Comparison of ENCODE assay signal across 11 mouse cellular contexts in the genomic region with DNA sequence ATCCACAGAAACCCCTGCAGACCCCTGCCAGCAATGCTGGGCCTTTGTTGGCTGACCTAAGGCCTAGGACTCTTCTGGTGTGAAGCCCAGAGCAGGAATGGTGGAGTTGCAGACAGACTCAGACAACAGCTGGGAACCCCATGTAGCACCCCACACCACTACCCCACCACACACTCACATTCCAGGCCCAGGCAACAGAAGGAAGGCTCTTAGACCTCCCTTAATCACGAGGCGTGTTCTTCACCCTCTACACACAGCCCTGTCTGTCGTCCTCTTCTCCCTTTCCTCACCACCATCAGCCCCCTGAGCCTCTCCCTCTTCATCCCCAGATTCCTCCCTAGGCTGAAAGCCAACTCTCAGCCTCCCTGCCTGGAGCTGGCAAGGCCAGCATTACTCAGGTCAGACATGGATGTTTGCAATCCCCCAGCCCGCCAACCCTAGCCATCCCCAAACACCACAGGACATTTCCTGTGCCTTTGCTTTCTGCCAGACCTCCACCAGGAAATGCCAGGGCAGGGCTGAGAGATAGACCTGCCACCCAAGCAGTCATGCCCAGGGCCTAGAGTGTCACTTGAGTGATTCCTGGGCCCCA. TPM values are rescaled to one million over a fixed set of nuclear protein-coding genes. Genes with fewer than 3 reads are reported as not detected.
A peak's percentile ranks its signal among the peaks of the same experiment; 100 is the strongest.
DNase-seq lines count a peak whose midpoint lies in the region; ATAC-seq and TF ChIP-seq lines count a peak whose summit lies in the region.
"Had no signal": no experiment of that assay in that cellular context is flagged by ENCODE, and none has a peak within 500 bp of the region (broad histone marks: within the 10 kb centered on the region; RNA-seq: fewer than 3 reads in every experiment).

No protein-coding gene starts in this region.

- no peaks in the 10 kb centered on the region; the same call in 1 of the 2 replicates for H3K36me3 ChIP-seq in kidney, adult 2 months (ENCODE audit: control insufficient read depth, insufficient read depth, low read length)
- H3K36me3 ChIP-seq in embryonic facial prominence, embryonic 12.5 days = peaks cover 55% of the 10 kb centered on the region
- peaks cover 36% of the 10 kb centered on the region for H3K36me3 ChIP-seq in heart, embryonic 12.5 days
- peaks cover 22% of the 10 kb centered on the region for H3K36me3 ChIP-seq in lung, postnatal 0 days (ENCODE audit: insufficient read depth, low read length)

- H3K9me3 ChIP-seq in embryonic facial prominence, embryonic 12.5 days = no peaks in the 10 kb centered on the region
- no peaks in the 10 kb centered on the region for H3K9me3 ChIP-seq in heart, embryonic 12.5 days (replicated peaks)
- H3K9me3 ChIP-seq in lung, postnatal 0 days (ENCODE audit: low read length) = no peaks in the 10 kb centered on the region
- H3K9me3 ChIP-seq: neural tube, embryonic 12.5 days had no signal

- TF ChIP-seq POLR2A in kidney, adult 2 months (IDR thresholded peaks at IDR 0.05; ENCODE audit: low read depth, low read length) = no peak

- peak; percentile 39 to 54 for DNase-seq in kidney, postnatal 4 days
- DNase-seq in kidney, adult 2 months = no peak
- DNase-seq in lung, postnatal 0 days (ENCODE audit: low spot score) = peak; percentile 87
- no peak for DNase-seq in frontal cortex, postnatal 10 days (ENCODE audit: low spot score in 2 of 2)
- DNase-seq: kidney, adult 8-10 months; layer of hippocampus, postnatal 36 days; thymus, postnatal 25 days had no signal

- no peak overlapping the region for H3K27ac ChIP-seq in kidney, adult 2 months (ENCODE audit: insufficient read depth, low read depth, low read length)
- peak overlapping the region; percentile 67 for H3K27ac ChIP-seq in embryonic facial prominence, embryonic 12.5 days
- peak overlapping the region; percentile 55 for H3K27ac ChIP-seq in heart, embryonic 12.5 days (ENCODE audit: poor library complexity, severe bottlenecking)
- H3K27ac ChIP-seq in lung, postnatal 0 days (ENCODE audit: low read length) = peak overlapping the region; percentile 62
- H3K27ac ChIP-seq: neural tube, embryonic 12.5 days had no signal

- peaks cover 14% of the 10 kb centered on the region; the same call in 1 of the 2 replicates for H3K4me1 ChIP-seq in kidney, adult 2 months (ENCODE audit: control insufficient read depth, insufficient read depth, low read length)
- peaks cover 31% of the 10 kb centered on the region for H3K4me1 ChIP-seq in embryonic facial prominence, embryonic 12.5 days
- H3K4me1 ChIP-seq in heart, embryonic 12.5 days (replicated peaks) = peaks cover 49% of the 10 kb centered on the region
- H3K4me1 ChIP-seq in lung, postnatal 0 days (ENCODE audit: insufficient read depth, low read depth, low read length) = peaks cover 16% of the 10 kb centered on the region; the same call in 1 of the 2 replicates

- no peak overlapping the region for H3K9ac ChIP-seq in embryonic facial prominence, embryonic 12.5 days
- H3K9ac ChIP-seq in heart, embryonic 12.5 days = 0 out of 2 replicates have a peak overlapping the region, but pooled peaks have one; percentile 23
- H3K9ac ChIP-seq in lung, postnatal 0 days (replicated peaks; ENCODE audit: low read depth) = no peak overlapping the region
- H3K9ac ChIP-seq: neural tube, embryonic 12.5 days had no signal

- TF ChIP-seq CTCF in kidney, adult 2 months (conservative IDR thresholded peaks at IDR 0.05; ENCODE audit: insufficient read depth, insufficient read length, low read depth, low read length) = no peak
- TF ChIP-seq CTCF in lung, postnatal 0 days (IDR thresholded peaks at IDR 0.05) = no peak

- H3K27me3 ChIP-seq in kidney, adult 2 months (replicated peaks; ENCODE audit: control insufficient read depth, insufficient read depth, low read length) = no peaks in the 10 kb centered on the region
- peaks cover 36% of the 10 kb centered on the region for H3K27me3 ChIP-seq in embryonic facial prominence, embryonic 12.5 days
- peaks cover 37% of the 10 kb centered on the region for H3K27me3 ChIP-seq in heart, embryonic 12.5 days (replicated peaks)
- peaks cover 4% of the 10 kb centered on the region; the same call in 1 of the 2 replicates for H3K27me3 ChIP-seq in lung, postnatal 0 days (replicated peaks; ENCODE audit: insufficient read depth, low read length)

- H3K4me3 ChIP-seq in kidney, adult 2 months (ENCODE audit: insufficient read depth, low read depth, low read length) = no peak overlapping the region
- no peak overlapping the region for H3K4me3 ChIP-seq in embryonic facial prominence, embryonic 12.5 days
- no peak overlapping the region for H3K4me3 ChIP-seq in heart, embryonic 12.5 days
- H3K4me3 ChIP-seq in lung, postnatal 0 days (ENCODE audit: low read depth, low read length) = no peak overlapping the region
- H3K4me3 ChIP-seq: neural tube, embryonic 12.5 days had no signal

- no peak; the same call in 1 of the 2 replicates for TF ChIP-seq EP300 in lung, postnatal 0 days (IDR thresholded peaks at IDR 0.05)

- no peak for ATAC-seq in embryonic facial prominence, embryonic 12.5 days (ENCODE audit: insufficient number of reproducible peaks, insufficient read depth, low FRiP score, low TSS enrichment)
- no peak for ATAC-seq in heart, embryonic 12.5 days (ENCODE audit: insufficient number of reproducible peaks, low FRiP score)
- ATAC-seq in lung, postnatal 0 days = peak; percentile 79
- ATAC-seq in monocyte, adult 5-6 weeks (replicated peaks; ENCODE audit: insufficient number of reproducible peaks, low FRiP score, low TSS enrichment, poor library complexity, severe bottlenecking) = no peak

- 72% methylated on average over 4 of the region's 4 CpGs for WGBS in kidney, adult 2 months
- WGBS in embryonic facial prominence, embryonic 12.5 days = 59% methylated on average over 4 of the region's 4 CpGs
- 42% methylated on average over 4 of the region's 4 CpGs for WGBS in heart, embryonic 12.5 days
- 35% methylated on average over 4 of the region's 4 CpGs for WGBS in lung, postnatal 0 days

- no peak overlapping the region for H3K4me2 ChIP-seq in embryonic facial prominence, embryonic 12.5 days (replicated peaks)
- no peak overlapping the region for H3K4me2 ChIP-seq in heart, embryonic 12.5 days
- no peak overlapping the region for H3K4me2 ChIP-seq in lung, postnatal 0 days (replicated peaks; ENCODE audit: low read depth, low read length)
- H3K4me2 ChIP-seq: neural tube, embryonic 12.5 days had no signal

RNA-seq across cellular contexts. Expression of a gene that starts 7.8 kb away (rescaled TPM):
- polyA plus RNA-seq in kidney, adult 2 months (2012; rRNA removed) = 8.6 and 12.6 TPM in 2 replicates
- polyA plus RNA-seq in embryonic facial prominence, embryonic 12.5 days (2016; fragmentation: Nextera tagmentation; extraction: Ambion mirVana) = 39.2 and 44.8 TPM in 2 replicates
- polyA plus RNA-seq in heart, embryonic 12.5 days (2016; fragmentation: Nextera tagmentation; extraction: Ambion mirVana) = 13.3 and 13.8 TPM in 2 replicates
- 9.9 and 13.4 TPM in 2 replicates for polyA plus RNA-seq in lung, postnatal 0 days (2015; fragmentation: Nextera tagmentation; extraction: Ambion mirVana)
- total RNA-seq in monocyte, adult 5-6 weeks (2017) = 0.11 to 0.95 TPM (median 0.78 TPM) in 3 replicates

RNA-seq across cellular contexts. Expression of a gene that starts 17.1 kb away (rescaled TPM):
- 18.6 and 33.7 TPM in 2 replicates for polyA plus RNA-seq in kidney, adult 2 months (2012; rRNA removed)
- 30.0 and 31.5 TPM in 2 replicates for polyA plus RNA-seq in embryonic facial prominence, embryonic 12.5 days (2016; fragmentation: Nextera tagmentation; extraction: Ambion mirVana)
- 19.4 and 20.5 TPM in 2 replicates for polyA plus RNA-seq in heart, embryonic 12.5 days (2016; fragmentation: Nextera tagmentation; extraction: Ambion mirVana)
- 19.7 and 22.0 TPM in 2 replicates for polyA plus RNA-seq in lung, postnatal 0 days (2015; fragmentation: Nextera tagmentation; extraction: Ambion mirVana)
- 8.5 to 15.8 TPM (median 9.5 TPM) in 3 replicates for total RNA-seq in monocyte, adult 5-6 weeks (2017)

RNA-seq across cellular contexts. Expression of a gene that starts 29.5 kb away (rescaled TPM):
- 40.2 and 46.7 TPM in 2 replicates for polyA plus RNA-seq in kidney, adult 2 months (2012; rRNA removed)
- 22.6 and 23.3 TPM in 2 replicates for polyA plus RNA-seq in embryonic facial prominence, embryonic 12.5 days (2016; fragmentation: Nextera tagmentation; extraction: Ambion mirVana)
- 23.3 and 23.5 TPM in 2 replicates for polyA plus RNA-seq in heart, embryonic 12.5 days (2016; fragmentation: Nextera tagmentation; extraction: Ambion mirVana)
- polyA plus RNA-seq in lung, postnatal 0 days (2015; fragmentation: Nextera tagmentation; extraction: Ambion mirVana) = 11.3 and 14.8 TPM in 2 replicates
- total RNA-seq in monocyte, adult 5-6 weeks (2017) = 3.0 to 22.9 TPM (median 3.2 TPM) in 3 replicates

RNA-seq across cellular contexts. Expression of a gene that starts 32.1 kb away (rescaled TPM):
- 11.3 and 12.7 TPM in 2 replicates for polyA plus RNA-seq in kidney, adult 2 months (2012; rRNA removed)
- 5.1 and 5.7 TPM in 2 replicates for polyA plus RNA-seq in embryonic facial prominence, embryonic 12.5 days (2016; fragmentation: Nextera tagmentation; extraction: Ambion mirVana)
- 16.3 and 16.8 TPM in 2 replicates for polyA plus RNA-seq in heart, embryonic 12.5 days (2016; fragmentation: Nextera tagmentation; extraction: Ambion mirVana)
- polyA plus RNA-seq in lung, postnatal 0 days (2015; fragmentation: Nextera tagmentation; extraction: Ambion mirVana) = 3.6 and 4.3 TPM in 2 replicates
- 1.5 to 3.6 TPM (median 2.2 TPM) in 3 replicates for total RNA-seq in monocyte, adult 5-6 weeks (2017)

Comparison
In these comparisons a context has a peak if more than half of its experiments do, and no peak if none do; other contexts are left out.
1. DNase-seq: peak in kidney, postnatal 4 days (2 of 2) and lung, postnatal 0 days (single experiment); none in kidney, adult 2 months (single experiment) and frontal cortex, postnatal 10 days (0 of 2).